8 mouse cellular contexts compared by ENCODE assay signal in the genomic region with DNA sequence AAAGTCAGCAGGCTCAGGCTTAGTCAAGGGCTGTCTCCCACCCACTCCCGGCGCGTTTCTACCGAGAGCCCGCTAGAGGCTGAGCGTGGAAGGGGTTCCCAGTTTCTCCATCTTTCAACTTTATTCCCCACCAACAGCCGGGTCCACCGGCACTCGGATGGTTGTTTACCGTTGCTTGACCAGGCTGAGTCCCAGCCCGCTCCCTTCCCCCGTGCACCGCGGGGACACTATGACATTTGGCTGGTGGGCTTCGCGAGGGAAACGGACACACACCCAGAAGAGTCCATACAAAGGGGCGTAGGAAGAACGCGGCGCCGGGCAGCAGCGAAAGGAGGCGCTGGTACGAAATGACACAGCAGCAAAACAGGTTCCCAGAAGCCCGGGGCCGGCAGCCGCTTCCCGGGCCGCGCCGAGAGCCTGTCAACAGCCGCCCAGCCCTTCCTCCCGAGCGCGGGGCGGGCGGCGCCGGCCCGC. TPM values are rescaled to one million over a fixed set of nuclear protein-coding genes. Genes with fewer than 3 reads are reported as not detected.
A peak's percentile ranks its signal among the peaks of the same experiment; 100 is the strongest.
DNase-seq lines count a peak whose midpoint lies in the region; ATAC-seq and TF ChIP-seq lines count a peak whose summit lies in the region.

No protein-coding gene starts in this region.

- no peaks in the 10 kb centered on the region for H3K27me3 ChIP-seq in intestine, embryonic 16.5 days (replicated peaks; ENCODE audit: control insufficient read depth, insufficient read depth, low read length)
- no peaks in the 10 kb centered on the region for H3K27me3 ChIP-seq in liver, embryonic 12.5 days (replicated peaks)
- H3K27me3 ChIP-seq in testis, adult 2 months (ENCODE audit: control insufficient read depth, insufficient read depth, low read length) = no peaks in the 10 kb centered on the region

- peak; percentile 23 for ATAC-seq in intestine, embryonic 16.5 days
- ATAC-seq in liver, embryonic 12.5 days = peak; percentile 35

- H3K4me3 ChIP-seq in intestine, embryonic 16.5 days (ENCODE audit: low read length) = peak overlapping the region; percentile 72
- peak overlapping the region; percentile 86 for H3K4me3 ChIP-seq in liver, embryonic 12.5 days
- peak overlapping the region; percentile 89 for H3K4me3 ChIP-seq in testis, adult 2 months (ENCODE audit: control insufficient read depth, low read depth, low read length)

- H3K4me2 ChIP-seq in intestine, embryonic 16.5 days (ENCODE audit: low read depth, low read length) = peak overlapping the region; percentile 89
- peak overlapping the region; percentile 86 for H3K4me2 ChIP-seq in liver, embryonic 12.5 days

- H3K9ac ChIP-seq in intestine, embryonic 16.5 days (ENCODE audit: low read depth, low read length) = peak overlapping the region; percentile 74
- peak overlapping the region; percentile 92 for H3K9ac ChIP-seq in liver, embryonic 12.5 days

- H3K4me1 ChIP-seq in intestine, embryonic 16.5 days (ENCODE audit: control insufficient read depth, insufficient read depth, low read length) = peaks cover 5% of the 10 kb centered on the region; the same call in 1 of the 2 replicates
- peaks cover 51% of the 10 kb centered on the region for H3K4me1 ChIP-seq in liver, embryonic 12.5 days
- peaks cover 8% of the 10 kb centered on the region for H3K4me1 ChIP-seq in testis, adult 2 months (ENCODE audit: control insufficient read depth, insufficient read depth, low read length)

- TF ChIP-seq CTCF in testis, adult 2 months (IDR thresholded peaks at IDR 0.05; ENCODE audit: control insufficient read depth, insufficient read depth, insufficient replicate concordance, low read depth, low read length) = no peak

- DNase-seq in ovary, postnatal 10 days (ENCODE audit: low spot score) = peak; percentile 9
- DNase-seq in ovary, adult 18-20 months (ENCODE audit: low spot score) = no peak
- DNase-seq in cerebellum, postnatal 10 days = peak; percentile 51 to 59
- DNase-seq in frontal cortex, postnatal 25 days (ENCODE audit: low spot score in 2 of 2) = peak; percentile 16 to 27
- peak; percentile 10 to 25 for DNase-seq in natural killer cell, adult 2 months (ENCODE audit: low spot score in 2 of 2)

- H3K9me3 ChIP-seq in intestine, embryonic 16.5 days (ENCODE audit: control insufficient read depth, low read length) = no peaks in the 10 kb centered on the region
- no peaks in the 10 kb centered on the region for H3K9me3 ChIP-seq in liver, embryonic 12.5 days (replicated peaks)

- TF ChIP-seq POLR2A in testis, adult 2 months (IDR thresholded peaks at IDR 0.05; ENCODE audit: control insufficient read depth, low read depth, low read length) = no peak

- peak overlapping the region; percentile 68 for H3K27ac ChIP-seq in intestine, embryonic 16.5 days (ENCODE audit: low read length)
- H3K27ac ChIP-seq in liver, embryonic 12.5 days = peak overlapping the region; percentile 98
- peak overlapping the region; percentile 68 for H3K27ac ChIP-seq in testis, adult 2 months (ENCODE audit: control insufficient read depth, insufficient read depth, low read depth, low read length)

- no peaks in the 10 kb centered on the region for H3K36me3 ChIP-seq in intestine, embryonic 16.5 days (ENCODE audit: control insufficient read depth, insufficient read depth, low read length)
- H3K36me3 ChIP-seq in liver, embryonic 12.5 days = no peaks in the 10 kb centered on the region
- no peaks in the 10 kb centered on the region for H3K36me3 ChIP-seq in testis, adult 2 months (ENCODE audit: control insufficient read depth, insufficient read depth, low read length)

- under 1% methylated on average over 41 of the region's 41 CpGs for WGBS in intestine, embryonic 16.5 days
- WGBS in liver, embryonic 12.5 days (ENCODE audit: insufficient replicate concordance) = 0% methylated on average over 34 of the region's 41 CpGs

RNA-seq across cellular contexts. Expression of a gene that starts 0.6 kb away (rescaled TPM):
- polyA plus RNA-seq in intestine, embryonic 16.5 days (2015; fragmentation: Nextera tagmentation; extraction: Ambion mirVana) = 10.2 and 10.7 TPM in 2 replicates
- 15.0 and 16.5 TPM in 2 replicates for polyA plus RNA-seq in liver, embryonic 12.5 days (2016; fragmentation: Nextera tagmentation; extraction: Ambion mirVana)
- polyA plus RNA-seq in testis, adult 2 months (2012; rRNA removed) = 13.8 and 14.8 TPM in 2 replicates

RNA-seq across cellular contexts. Expression of a gene that starts 18.2 kb away (rescaled TPM):
- polyA plus RNA-seq in intestine, embryonic 16.5 days (2015; fragmentation: Nextera tagmentation; extraction: Ambion mirVana) = 151 and 164 TPM in 2 replicates
- polyA plus RNA-seq in liver, embryonic 12.5 days (2016; fragmentation: Nextera tagmentation; extraction: Ambion mirVana) = 108 and 114 TPM in 2 replicates
- 118 and 132 TPM in 2 replicates for polyA plus RNA-seq in testis, adult 2 months (2012; rRNA removed)
